Mouse (Mus musculus) adrenal gland, postnatal 0 days (tissue): ENCODE results near the gene Pramel7. TPM values are rescaled to one million over a fixed set of nuclear protein-coding genes. Genes with fewer than 3 reads are reported as not detected.

Experiments used
- polyA plus RNA-seq: library from polyadenylated mRNA; unstranded; fragments of >200 nt; fragmentation: Nextera tagmentation; extraction: Ambion mirVana; gene quantifications from 2 replicates; pipeline ENCODE4 v1.2.1, GENCODE M21; 2015

Gene Pramel7
- polyA plus RNA-seq = not detected in 2 replicates

DNA sequence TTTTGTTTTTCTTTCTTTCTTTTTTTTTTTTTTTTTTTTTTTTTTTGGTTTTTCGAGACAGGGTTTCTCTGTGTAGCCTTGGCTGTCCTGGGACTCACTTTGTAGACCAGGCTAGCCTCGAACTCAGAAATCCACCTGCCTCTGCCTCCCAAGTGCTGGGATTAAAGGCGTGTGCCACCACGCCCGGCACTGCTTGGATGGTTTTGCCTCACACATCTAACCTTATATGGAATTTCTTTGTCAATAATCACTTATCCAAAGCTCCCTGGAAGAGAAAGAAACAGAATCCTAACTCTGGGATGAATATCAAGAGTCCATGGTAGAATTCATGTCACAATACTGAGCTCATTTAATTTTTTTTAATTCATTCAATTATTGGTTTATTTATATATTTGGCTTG, at the start of gene Pramel7:
Gene Pramel7 (minus strand): TSS at position 101 of the 400 bp plus-strand sequence.

GRCm38 (mm10) chr2:87545442-87545841, 48.5 kb upstream of the Pramel7 start, which contains the start of gene Olfr1128:
Olfr1128 (minus strand) TSS chr2:87545542.

GRCm38 (mm10) chr2:87531496-87531895, 34.6 kb upstream of the Pramel7 start, which contains the start of gene Olfr153:
Olfr153 (plus strand) TSS chr2:87531796.

DNA sequence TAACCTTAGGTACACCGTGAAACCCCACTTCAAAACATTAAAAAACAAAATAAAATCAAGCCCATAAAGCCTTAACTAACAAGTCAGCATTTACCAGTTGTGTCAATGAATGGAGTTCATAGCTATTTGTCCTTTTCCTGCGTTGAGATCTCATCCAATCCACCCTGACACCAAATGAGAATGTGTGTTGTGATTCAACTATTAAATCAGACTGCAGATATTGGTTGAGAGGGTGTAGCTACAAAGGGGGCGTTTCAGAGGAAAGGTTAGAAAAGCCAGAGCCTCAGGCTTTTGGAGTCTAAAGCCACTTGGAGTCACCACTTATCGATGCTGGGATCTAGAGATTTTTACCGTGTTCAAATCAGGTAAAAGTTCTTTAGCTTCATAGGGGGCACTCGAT, 9.4 kb upstream of the Pramel7 start, which contains the start of gene Pramel6:
Gene Pramel6 (plus strand): TSS at position 301 of the 400 bp plus-strand sequence.

GRCm38 (mm10) chr2:87453662-87454061, 43.2 kb downstream of the Pramel7 start, which contains the start of gene Olfr1126:
Olfr1126 (plus strand) TSS chr2:87453962.

Other genes starting within 250 kb of the Pramel7 start
- gene Olfr1115, start 249.1 kb downstream of the Pramel7 start, polyA plus RNA-seq = not detected in 2 replicates
- not detected in 2 replicates for gene Olfr1116, start 229.6 kb downstream of the Pramel7 start, polyA plus RNA-seq
- gene Olfr1118, start 189.5 kb downstream of the Pramel7 start, polyA plus RNA-seq = not detected in 2 replicates
- not detected in 2 replicates for gene Olfr1120, start 142.3 kb downstream of the Pramel7 start, polyA plus RNA-seq
- not detected in 2 replicates for gene Olfr1121, start 127.2 kb downstream of the Pramel7 start, polyA plus RNA-seq
- not detected in 2 replicates for gene Olfr1122, start 111.2 kb downstream of the Pramel7 start, polyA plus RNA-seq
- not detected in 2 replicates for gene Olfr1123, start 80.5 kb downstream of the Pramel7 start, polyA plus RNA-seq
- 0.08 TPM in 1 of 2 replicates, not detected in the other for gene Olfr1124, start 66.8 kb downstream of the Pramel7 start, polyA plus RNA-seq
- gene Olfr1126, start 43.1 kb downstream of the Pramel7 start, polyA plus RNA-seq = not detected in 2 replicates
- gene Pramel6, start 9.5 kb upstream of the Pramel7 start, polyA plus RNA-seq = not detected in 2 replicates
- gene Olfr153, start 34.7 kb upstream of the Pramel7 start, polyA plus RNA-seq = not detected in 2 replicates
- not detected in 2 replicates for gene Olfr1128, start 48.4 kb upstream of the Pramel7 start, polyA plus RNA-seq
- gene Olfr1129, start 76.8 kb upstream of the Pramel7 start, polyA plus RNA-seq = not detected in 2 replicates
- not detected in 2 replicates for gene Olfr1130, start 109.1 kb upstream of the Pramel7 start, polyA plus RNA-seq
- gene Olfr1131, start 130.0 kb upstream of the Pramel7 start, polyA plus RNA-seq = not detected in 2 replicates
- gene Olfr1132, start 140.4 kb upstream of the Pramel7 start, polyA plus RNA-seq = not detected in 2 replicates
- gene Olfr1133, start 150.3 kb upstream of the Pramel7 start, polyA plus RNA-seq = not detected in 2 replicates
- gene Olfr1134, start 161.4 kb upstream of the Pramel7 start, polyA plus RNA-seq = not detected in 2 replicates
- gene Olfr1135, start 176.6 kb upstream of the Pramel7 start, polyA plus RNA-seq = not detected in 2 replicates
- not detected in 2 replicates for gene Olfr1136, start 196.9 kb upstream of the Pramel7 start, polyA plus RNA-seq
- not detected in 2 replicates for gene Olfr1137, start 216.1 kb upstream of the Pramel7 start, polyA plus RNA-seq
- not detected in 2 replicates for gene Olfr1138, start 242.9 kb upstream of the Pramel7 start, polyA plus RNA-seq
- not detected in 2 replicates for gene Olfr1140, start 246.7 kb upstream of the Pramel7 start, polyA plus RNA-seq